Mouse (Mus musculus): ENCODE results near the gene Ranbp2. TPM values are rescaled to one million over a fixed set of nuclear protein-coding genes. Genes with fewer than 3 reads are reported as not detected.
A peak's percentile ranks its signal among the peaks of the same experiment; 100 is the strongest.
"Not testable (repeated sequence)": the region's sequence is repeated elsewhere in the genome, so short reads cannot be mapped to it uniquely, and the experiment has no call there.

Gene Ranbp2
- polyA plus RNA-seq, 1 experiment from 2014 or later = 28.8 TPM

DNA sequence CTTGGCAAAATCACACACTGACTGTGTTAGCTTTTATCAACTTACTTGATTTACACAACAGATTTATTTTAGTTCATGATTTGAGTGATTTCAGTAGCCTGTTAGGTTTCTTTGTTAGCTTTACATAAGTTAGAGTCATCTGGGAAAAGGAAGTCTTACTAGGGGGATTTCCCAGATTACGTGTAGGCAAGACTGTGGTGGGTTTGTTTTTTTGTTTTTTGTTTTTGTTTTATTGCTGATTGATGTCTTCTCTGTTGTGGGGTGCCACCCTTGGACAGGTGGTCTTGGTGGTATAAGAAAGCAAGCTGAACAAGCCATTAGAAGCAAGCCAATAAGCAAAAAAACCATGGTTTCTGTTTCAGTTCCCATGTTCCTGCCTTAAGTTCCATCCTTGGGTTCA is 82.6 kb downstream of the Ranbp2 start:
- Histone ChIP-seq H3K4me2 (ENCODE audit: low read depth) (no peak overlapping the region), H3K27ac (ENCODE audit: low read depth, low read length) (no peak overlapping the region), H3K27me3 (ENCODE audit: control insufficient read depth, insufficient read depth, low read length) (no peaks in the 10 kb centered on the region), H3K9me3 (ENCODE audit: control insufficient read depth, low read length) (0 out of 2 replicates have a peak, but pooled peaks cover 2% of the 10 kb centered on the region), H3K36me3 (ENCODE audit: control insufficient read depth, insufficient read depth, low read length) (no peaks in the 10 kb centered on the region), H3K4me3 (ENCODE audit: low read depth, low read length) (no peak overlapping the region), H3K9ac (ENCODE audit: low read length) (no peak overlapping the region), H3K4me1 (ENCODE audit: control insufficient read depth, insufficient read depth, low read length) (no peaks in the 10 kb centered on the region)
- WGBS = 85% methylated on average over 1 of the region's 1 CpGs
- DNase-seq (ENCODE audit: low spot score) = no peak
- no peak for ATAC-seq (ENCODE audit: insufficient read depth, low FRiP score, low TSS enrichment)

DNA sequence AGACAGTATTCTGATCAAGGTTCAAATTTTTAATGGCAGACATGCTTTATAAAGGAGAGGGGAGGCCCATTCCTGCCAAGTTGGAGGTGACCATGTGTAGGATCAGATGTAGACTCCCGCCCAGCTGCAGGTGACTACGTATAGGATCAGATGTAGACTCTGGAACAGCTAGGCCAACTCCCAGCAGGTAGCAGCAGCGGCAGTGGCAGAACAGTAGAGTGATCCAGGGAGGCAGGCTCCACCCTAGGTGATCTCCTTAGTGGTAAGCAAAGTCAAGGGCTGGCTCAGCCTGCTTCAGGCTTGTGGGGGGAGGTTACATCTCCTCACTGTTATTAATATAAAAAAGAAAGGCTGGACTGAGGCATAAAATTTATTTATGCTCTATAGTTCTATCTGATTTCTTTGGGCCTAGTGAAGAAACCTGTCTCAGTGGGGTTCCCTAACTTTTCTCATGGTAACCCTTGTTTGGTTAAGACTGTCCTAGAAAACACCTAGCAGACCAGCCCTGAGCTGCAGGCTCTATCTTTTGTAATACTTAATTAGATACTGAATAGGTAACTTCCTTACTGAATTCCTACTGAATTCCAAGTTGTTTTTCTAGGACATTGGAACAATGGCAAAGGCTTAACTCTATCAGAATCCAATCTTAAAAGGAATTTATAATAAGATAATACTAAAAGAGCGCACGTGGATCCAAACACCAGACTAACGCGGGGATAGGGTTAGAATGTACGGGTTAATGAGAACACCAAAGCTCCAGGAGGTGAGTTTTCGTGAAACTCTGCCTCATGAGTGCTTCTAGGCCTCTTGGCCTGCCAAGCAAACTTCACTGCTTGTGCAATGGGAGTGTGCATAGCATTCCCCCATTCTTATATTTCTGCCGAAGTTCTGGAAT is 84.4 kb downstream of the Ranbp2 start:
- Histone ChIP-seq H3K4me2 (ENCODE audit: low read depth) (no peak overlapping the region), H3K4me1 (ENCODE audit: control insufficient read depth, insufficient read depth, low read length) (no peaks in the 10 kb centered on the region), H3K4me3 (ENCODE audit: low read depth, low read length) (no peak overlapping the region), H3K9ac (ENCODE audit: low read length) (no peak overlapping the region), H3K27ac (ENCODE audit: low read depth, low read length) (no peak overlapping the region), H3K27me3 (ENCODE audit: control insufficient read depth, insufficient read depth, low read length) (no peaks in the 10 kb centered on the region), H3K36me3 (ENCODE audit: control insufficient read depth, insufficient read depth, low read length) (no peaks in the 10 kb centered on the region), H3K9me3 (ENCODE audit: control insufficient read depth, low read length) (0 out of 2 replicates have a peak, but pooled peaks cover 2% of the 10 kb centered on the region)
- ATAC-seq (ENCODE audit: insufficient read depth, low FRiP score, low TSS enrichment) (no peak), DNase-seq (ENCODE audit: low spot score) (no peak)
- 86% methylated on average over 10 of the region's 10 CpGs for WGBS

DNA sequence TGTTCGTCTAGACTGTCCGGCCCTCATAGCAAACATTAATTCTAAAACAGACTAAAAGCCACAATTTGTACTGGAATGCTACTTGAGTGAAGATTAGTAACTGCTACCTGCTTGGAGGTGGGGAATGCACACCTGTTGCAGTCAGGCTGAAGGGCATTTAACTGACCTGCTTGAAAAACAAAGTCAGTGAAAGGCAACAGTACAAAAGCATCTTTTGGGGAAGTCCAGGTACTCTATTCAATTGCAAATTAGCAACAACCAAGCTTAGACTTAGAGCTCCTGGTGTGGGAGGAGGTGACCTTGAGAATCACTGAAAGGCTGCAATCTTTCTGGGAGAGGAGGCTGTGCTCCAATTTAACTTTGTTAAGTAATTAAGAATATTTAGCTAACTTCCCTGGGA is 85.5 kb downstream of the Ranbp2 start:
- no peak for ATAC-seq (ENCODE audit: insufficient read depth, low FRiP score, low TSS enrichment)
- 96% methylated on average over 2 of the region's 2 CpGs for WGBS
- no peak overlapping the region for H3K27ac ChIP-seq (ENCODE audit: low read depth, low read length)

DNA sequence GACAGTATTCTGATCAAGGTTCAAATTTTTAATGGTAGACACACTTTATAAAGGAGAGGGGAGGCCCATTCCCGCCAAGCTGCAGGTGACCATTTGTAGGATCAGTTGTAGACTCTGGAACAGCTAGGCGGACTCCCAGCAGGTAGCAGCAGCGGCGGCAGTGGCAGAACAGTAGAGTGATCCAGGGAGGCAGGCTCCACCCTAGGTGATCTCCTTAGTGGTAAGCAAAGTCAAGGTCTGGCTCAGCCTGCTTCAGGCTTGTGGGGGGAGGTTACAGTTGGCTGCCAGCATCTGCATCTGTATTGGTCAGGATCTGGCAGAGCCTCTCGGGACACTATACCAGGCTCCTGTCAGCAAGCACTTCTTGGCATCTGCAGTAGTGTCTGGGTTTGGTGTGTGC is 89.6 kb downstream of the Ranbp2 start:
- not testable (repeated sequence) for H3K4me1 ChIP-seq (ENCODE audit: control insufficient read depth, insufficient read depth, low read length); H3K27ac ChIP-seq (ENCODE audit: low read depth, low read length); H3K4me3 ChIP-seq (ENCODE audit: low read depth, low read length); H3K27me3 ChIP-seq (ENCODE audit: control insufficient read depth, insufficient read depth, low read length); H3K9me3 ChIP-seq (ENCODE audit: control insufficient read depth, low read length); H3K36me3 ChIP-seq (ENCODE audit: control insufficient read depth, insufficient read depth, low read length); DNase-seq (ENCODE audit: low spot score); H3K9ac ChIP-seq (ENCODE audit: low read length); ATAC-seq (ENCODE audit: insufficient read depth, low FRiP score, low TSS enrichment); H3K4me2 ChIP-seq (ENCODE audit: low read depth)
- WGBS = 89% methylated on average over 5 of the region's 5 CpGs

More for the DNA sequence above, 85.5 kb downstream of the Ranbp2 start:
- no peak for DNase-seq (ENCODE audit: low spot score)
- Histone ChIP-seq H3K27me3 (ENCODE audit: control insufficient read depth, insufficient read depth, low read length) (no peaks in the 10 kb centered on the region), H3K36me3 (ENCODE audit: control insufficient read depth, insufficient read depth, low read length) (no peaks in the 10 kb centered on the region), H3K9me3 (ENCODE audit: control insufficient read depth, low read length) (0 out of 2 replicates have a peak, but pooled peaks cover 2% of the 10 kb centered on the region), H3K9ac (ENCODE audit: low read length) (no peak overlapping the region), H3K4me3 (ENCODE audit: low read depth, low read length) (no peak overlapping the region), H3K4me2 (ENCODE audit: low read depth) (no peak overlapping the region), H3K4me1 (ENCODE audit: control insufficient read depth, insufficient read depth, low read length) (no peaks in the 10 kb centered on the region)

DNA sequence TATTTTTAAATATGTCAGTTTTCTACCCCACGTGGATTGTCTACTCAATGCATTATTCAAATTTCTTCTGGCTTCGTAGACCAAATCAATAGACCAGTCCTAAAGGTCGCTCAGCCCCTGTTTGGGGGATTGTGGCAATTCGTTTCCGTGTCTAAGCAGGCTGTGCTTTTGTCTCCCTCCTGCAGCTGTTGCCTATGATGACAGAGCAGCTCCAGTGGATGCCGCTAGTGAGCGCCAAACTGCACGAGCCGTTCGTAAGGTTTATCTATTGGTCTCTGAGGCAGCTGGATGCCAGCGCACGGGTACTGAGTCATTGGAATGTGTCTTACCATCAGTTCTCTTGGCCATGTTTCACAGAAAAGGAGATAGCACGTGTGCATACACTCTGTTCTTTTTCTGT is 93.9 kb downstream of the Ranbp2 start:
- DNase-seq (ENCODE audit: low spot score) (peak; percentile 31), ATAC-seq (ENCODE audit: insufficient read depth, low FRiP score, low TSS enrichment) (peak; percentile 45; the same call in 1 of the 2 replicates)
- no peaks in the 10 kb centered on the region for H3K4me1 ChIP-seq (ENCODE audit: control insufficient read depth, insufficient read depth, low read length)
- no peak overlapping the region for H3K4me2 ChIP-seq (ENCODE audit: low read depth)
- no peak overlapping the region for H3K9ac ChIP-seq (ENCODE audit: low read length)
- no peaks in the 10 kb centered on the region for H3K9me3 ChIP-seq (ENCODE audit: control insufficient read depth, low read length)
- no peak overlapping the region for H3K27ac ChIP-seq (ENCODE audit: low read depth, low read length)
- H3K4me3 ChIP-seq (ENCODE audit: low read depth, low read length) = no peak overlapping the region
- WGBS = 56% methylated on average over 13 of the region's 13 CpGs
- H3K36me3 ChIP-seq (ENCODE audit: control insufficient read depth, insufficient read depth, low read length) = no peaks in the 10 kb centered on the region
- no peaks in the 10 kb centered on the region for H3K27me3 ChIP-seq (ENCODE audit: control insufficient read depth, insufficient read depth, low read length)

Other genes starting within 250 kb of the Ranbp2 start
- not detected in 2 replicates for gene AW822073, start 222.0 kb upstream of the Ranbp2 start, polyA plus RNA-seq (2014; fragmentation: Nextera tagmentation; extraction: Ambion mirVana)
- not detected in 2 replicates for gene Duxf3, start 214.2 kb upstream of the Ranbp2 start, polyA plus RNA-seq (2014; fragmentation: Nextera tagmentation; extraction: Ambion mirVana)
- not detected in 2 replicates for gene Gm4981, start 210.2 kb upstream of the Ranbp2 start, polyA plus RNA-seq (2014; fragmentation: Nextera tagmentation; extraction: Ambion mirVana)
- 39.0 and 40.5 TPM in 2 replicates for gene Gcc2, start 191.4 kb upstream of the Ranbp2 start, polyA plus RNA-seq (2014; fragmentation: Nextera tagmentation; extraction: Ambion mirVana)
- gene Lims1, start 123.5 kb upstream of the Ranbp2 start, polyA plus RNA-seq (2014; fragmentation: Nextera tagmentation; extraction: Ambion mirVana) = 80.0 and 87.4 TPM in 2 replicates
- 7.4 and 9.2 TPM in 2 replicates for gene Ccdc138, start 51.0 kb downstream of the Ranbp2 start, polyA plus RNA-seq (2014; fragmentation: Nextera tagmentation; extraction: Ambion mirVana)
- 0.30 and 0.32 TPM in 2 replicates for gene Edar, start 228.7 kb downstream of the Ranbp2 start, polyA plus RNA-seq (2014; fragmentation: Nextera tagmentation; extraction: Ambion mirVana)